In the genomic region with DNA sequence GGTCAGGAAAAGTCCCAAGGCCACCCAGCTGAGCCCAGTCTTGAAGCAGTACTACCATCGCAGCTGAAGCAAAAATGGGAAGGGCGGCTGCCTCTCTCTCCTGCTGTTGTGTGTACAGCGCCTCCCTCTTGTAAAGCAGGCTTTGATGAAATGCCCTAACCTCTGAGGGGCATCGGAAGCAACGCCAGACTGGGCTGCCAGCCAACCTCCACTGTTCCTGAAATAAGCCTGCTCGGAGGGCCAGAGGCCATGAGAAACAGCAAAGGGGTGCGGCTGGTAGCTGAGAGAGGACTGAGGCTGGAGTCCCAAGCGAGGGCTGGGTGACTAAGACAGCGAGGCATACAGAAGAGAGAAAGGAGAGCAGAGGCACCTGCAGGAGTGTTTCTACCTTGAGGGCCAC, we compare ENCODE assay signal across 7 mouse cellular contexts. TPM values are rescaled to one million over a fixed set of nuclear protein-coding genes. Genes with fewer than 3 reads are reported as not detected.
DNase-seq lines count a peak whose midpoint lies in the region; ATAC-seq and TF ChIP-seq lines count a peak whose summit lies in the region.

No protein-coding gene starts in this region.

- ATAC-seq in neural tube, embryonic 13.5 days (ENCODE audit: low read depth), result no peak
- ATAC-seq in CD4-positive, CD25-positive, alpha-beta regulatory T cell, adult 4 months, result no peak
- ATAC-seq in monocyte, adult 5-6 weeks (replicated peaks; ENCODE audit: insufficient number of reproducible peaks, low FRiP score, low TSS enrichment, poor library complexity, severe bottlenecking), result no peak

- no peaks in the 10 kb centered on the region for H3K9me3 ChIP-seq in neural tube, embryonic 13.5 days

- peak overlapping the region; percentile 22; the same call in 1 of the 2 replicates for H3K9ac ChIP-seq in neural tube, embryonic 13.5 days

- intact Hi-C loops in gastrocnemius, adult 2 months (cut with DNase I), result no loop called here

- peak overlapping the region; percentile 75 for H3K27ac ChIP-seq in gastrocnemius, adult 2 months
- no peak overlapping the region for H3K27ac ChIP-seq in kidney, adult 2 months (ENCODE audit: insufficient read depth, low read depth, low read length)
- no peak overlapping the region for H3K27ac ChIP-seq in neural tube, embryonic 13.5 days (replicated peaks)

- no peaks in the 10 kb centered on the region; the same call in 1 of the 2 replicates for H3K4me1 ChIP-seq in kidney, adult 2 months (ENCODE audit: control insufficient read depth, insufficient read depth, low read length)
- peaks cover 49% of the 10 kb centered on the region for H3K4me1 ChIP-seq in neural tube, embryonic 13.5 days (replicated peaks)

- H3K4me2 ChIP-seq in neural tube, embryonic 13.5 days, result no peak overlapping the region

- no peaks in the 10 kb centered on the region for H3K27me3 ChIP-seq in kidney, adult 2 months (replicated peaks; ENCODE audit: control insufficient read depth, insufficient read depth, low read length)
- H3K27me3 ChIP-seq in neural tube, embryonic 13.5 days, result peaks cover 34% of the 10 kb centered on the region

- H3K4me3 ChIP-seq in gastrocnemius, adult 2 months, result 0 out of 2 replicates have a peak overlapping the region, but pooled peaks have one; percentile 18
- H3K4me3 ChIP-seq in kidney, adult 2 months (ENCODE audit: insufficient read depth, low read depth, low read length), result no peak overlapping the region
- H3K4me3 ChIP-seq in neural tube, embryonic 13.5 days, result no peak overlapping the region

- WGBS in kidney, adult 2 months, result 17% methylated on average over 9 of the region's 9 CpGs
- 35% methylated on average over 9 of the region's 9 CpGs for WGBS in neural tube, embryonic 13.5 days

- no peak for TF ChIP-seq POLR2A in kidney, adult 2 months (IDR thresholded peaks at IDR 0.05; ENCODE audit: low read depth, low read length)

- H3K36me3 ChIP-seq in kidney, adult 2 months (ENCODE audit: control insufficient read depth, insufficient read depth, low read length), result no peaks in the 10 kb centered on the region
- H3K36me3 ChIP-seq in neural tube, embryonic 13.5 days, result peaks cover 39% of the 10 kb centered on the region

- peak; percentile 41 for TF ChIP-seq CTCF in gastrocnemius, adult 2 months (IDR thresholded peaks at IDR 0.05)
- TF ChIP-seq CTCF in kidney, adult 2 months (conservative IDR thresholded peaks at IDR 0.05; ENCODE audit: insufficient read depth, insufficient read length, low read depth, low read length), result no peak

- peak; percentile 49 for DNase-seq in 3134 (ENCODE audit: extremely low read depth, insufficient read length, low spot score)
- peak; percentile 22 for DNase-seq in 3T3-L1 (ENCODE audit: low read depth, low spot score)
- peak; percentile 90 for DNase-seq in gastrocnemius, adult 2 months
- peak; percentile 85 for DNase-seq in kidney, adult 2 months

RNA-seq across cellular contexts. Expression of a gene that starts 8.4 kb away (rescaled TPM):
- total RNA-seq in gastrocnemius, adult 2 months (2021), result 10 to 100 TPM; 17.8 to 27.4 TPM
- polyA plus RNA-seq in kidney, adult 2 months (2012; rRNA removed), result 12.0 and 14.1 TPM in 2 replicates
- 17.6 and 19.5 TPM in 2 replicates for polyA plus RNA-seq in neural tube, embryonic 13.5 days (2015; fragmentation: Nextera tagmentation; extraction: Ambion mirVana)
- polyA plus RNA-seq in CD4-positive, CD25-positive, alpha-beta regulatory T cell, adult 4 months (2017; shearing (Covaris generic)), result not detected
- 1.1 to 1.7 TPM in 2 of 3 replicates, not detected in the other for total RNA-seq in monocyte, adult 5-6 weeks (2017)

Comparison
In these comparisons a context has a peak if more than half of its experiments do, and no peak if none do; other contexts are left out.
1. DNase-seq: peak in every context shown above with its lines; median percentile 90 in gastrocnemius, adult 2 months; 85 in kidney, adult 2 months; 49 in 3134; 22 in 3T3-L1.
2. RNA of a gene that starts 8.4 kb away (polyA plus RNA-seq): 17.6 to 19.5 TPM in neural tube, embryonic 13.5 days and 12.0 to 14.1 TPM in kidney, adult 2 months; not detected in CD4-positive, CD25-positive, alpha-beta regulatory T cell, adult 4 months; every median in the first group is over 10 times any median in the second.